Mouse (Mus musculus) stomach, embryonic 15.5 days (tissue): Measurements from ENCODE around the gene Entpd8. TPM values are rescaled to one million over a fixed set of nuclear protein-coding genes. Genes with fewer than 3 reads are reported as not detected.
A peak's percentile ranks its signal among the peaks of the same experiment; 100 is the strongest.

Source experiments
- ATAC-seq: fragments of 200-750 bp; cut with Nextera tagmentation; 2 replicates; pipeline ENCODE4 v1.8.0; 2017; ENCODE audit warnings: low read depth, moderate number of reproducible peaks, moderate TSS enrichment; ENCODE audit not compliant: insufficient read depth, low FRiP score
- H3K27ac ChIP-seq: fragments of 300-500 bp; sonication (generic); 2 replicates; pipeline ENCODE4 v1.5.1; 2015; ENCODE audit warnings: mild to moderate bottlenecking, inconsistent platforms
- H3K27me3 ChIP-seq: fragments of 300-500 bp; sonication (generic); replicated peaks from 2 replicates; pipeline ENCODE4 v1.6.1; 2015; ENCODE audit warnings: inconsistent platforms
- H3K36me3 ChIP-seq: fragments of 300-500 bp; sonication (generic); 2 replicates; pipeline ENCODE4 v1.6.1; 2015; ENCODE audit warnings: inconsistent platforms
- H3K4me1 ChIP-seq: fragments of 300-500 bp; sonication (generic); 2 replicates; pipeline ENCODE4 v1.6.1; 2015; ENCODE audit warnings: inconsistent platforms
- H3K4me2 ChIP-seq: fragments of 300-500 bp; sonication (generic); 2 replicates; pipeline ENCODE4 v1.6.1; 2015; ENCODE audit warnings: mild to moderate bottlenecking, inconsistent platforms
- H3K4me3 ChIP-seq: fragments of 300-500 bp; sonication (generic); replicated peaks from 2 replicates; pipeline ENCODE4 v1.5.1; 2015; ENCODE audit warnings: inconsistent platforms
- H3K9ac ChIP-seq: fragments of 300-500 bp; sonication (generic); 2 replicates; pipeline ENCODE4 v1.6.1; 2015; ENCODE audit warnings: inconsistent platforms
- H3K9me3 ChIP-seq: fragments of 300-500 bp; sonication (generic); 2 replicates; pipeline ENCODE4 v1.6.1; 2016; ENCODE audit warnings: inconsistent platforms
- WGBS: fragments of 180-500 bp; shearing (Covaris S2); methylation state at CpG from one replicate; pipeline ENCODE4 v1.1.7; 2015; 5-methylcytosine and 5-hydroxymethylcytosine counted together
- polyA plus RNA-seq: library from polyadenylated mRNA; unstranded; fragments of >200 nt; fragmentation: Nextera tagmentation; extraction: Ambion mirVana; gene quantifications from 2 replicates; pipeline ENCODE4 v1.2.1, GENCODE M21; 2015

Entpd8 gene
- polyA plus RNA-seq, 1 experiment from 2014 or later = 2.5 TPM

GRCm38 (mm10) chr2:25065537-25065936, 14.6 kb upstream of the Entpd8 start:
- Histone ChIP-seq H3K4me2 (no peak overlapping the region), H3K4me3 (no peak overlapping the region), H3K4me1 (no peaks in the 10 kb centered on the region), H3K9me3 (no peaks in the 10 kb centered on the region), H3K27me3 (no peaks in the 10 kb centered on the region), H3K9ac (no peak overlapping the region), H3K36me3 (0 out of 2 replicates have a peak, but pooled peaks cover 8% of the 10 kb centered on the region), H3K27ac (no peak overlapping the region)
- ATAC-seq = no peak

GRCm38 (mm10) chr2:25066552-25066951, 13.6 kb upstream of the Entpd8 start:
- Histone ChIP-seq H3K4me2 (no peak overlapping the region), H3K36me3 (0 out of 2 replicates have a peak, but pooled peaks cover 3% of the 10 kb centered on the region), H3K9ac (no peak overlapping the region), H3K4me3 (no peak overlapping the region), H3K27me3 (no peaks in the 10 kb centered on the region), H3K9me3 (no peaks in the 10 kb centered on the region), H3K4me1 (no peaks in the 10 kb centered on the region), H3K27ac (no peak overlapping the region)
- no peak for ATAC-seq
- WGBS = 78% methylated on average over 4 of the region's 4 CpGs

- H3K4me3 ChIP-seq = no peak overlapping the region
- WGBS = 67% methylated on average over 4 of the region's 4 CpGs
- H3K36me3 ChIP-seq = no peaks in the 10 kb centered on the region
- no peaks in the 10 kb centered on the region for H3K9me3 ChIP-seq
- H3K4me1 ChIP-seq = no peaks in the 10 kb centered on the region
- H3K27me3 ChIP-seq = no peaks in the 10 kb centered on the region
- no peak overlapping the region for H3K4me2 ChIP-seq
- H3K9ac ChIP-seq = no peak overlapping the region
- no peak for ATAC-seq
- no peak overlapping the region for H3K27ac ChIP-seq
These were observed 10.6 kb upstream of the Entpd8 start for GRCm38 (mm10) chr2:25069537-25069936.

GRCm38 (mm10) chr2:25072398-25072797, 7.7 kb upstream of the Entpd8 start:
- H3K27ac ChIP-seq = no peak overlapping the region
- no peak overlapping the region for H3K4me2 ChIP-seq
- H3K4me3 ChIP-seq = no peak overlapping the region
- no peaks in the 10 kb centered on the region for H3K9me3 ChIP-seq
- H3K36me3 ChIP-seq = no peaks in the 10 kb centered on the region
- no peak overlapping the region for H3K9ac ChIP-seq
- H3K4me1 ChIP-seq = no peaks in the 10 kb centered on the region
- WGBS = 87% methylated on average over 4 of the region's 4 CpGs
- no peak for ATAC-seq
- no peaks in the 10 kb centered on the region for H3K27me3 ChIP-seq

GRCm38 (mm10) chr2:25075506-25075905, 4.6 kb upstream of the Entpd8 start:
- Histone ChIP-seq H3K36me3 (no peaks in the 10 kb centered on the region), H3K4me3 (no peak overlapping the region), H3K27me3 (no peaks in the 10 kb centered on the region), H3K9ac (no peak overlapping the region), H3K4me1 (no peaks in the 10 kb centered on the region), H3K27ac (no peak overlapping the region), H3K9me3 (no peaks in the 10 kb centered on the region), H3K4me2 (no peak overlapping the region)
- no peak for ATAC-seq
- 65% methylated on average over 4 of the region's 4 CpGs for WGBS

- H3K4me2 ChIP-seq = no peak overlapping the region
- no peak overlapping the region for H3K9ac ChIP-seq
- no peaks in the 10 kb centered on the region for H3K36me3 ChIP-seq
- no peaks in the 10 kb centered on the region for H3K27me3 ChIP-seq
- no peak for ATAC-seq
- H3K9me3 ChIP-seq = no peaks in the 10 kb centered on the region
- no peak overlapping the region for H3K27ac ChIP-seq
- WGBS = 73% methylated on average over 1 of the region's 1 CpGs
- 0 out of 2 replicates have a peak, but pooled peaks cover 4% of the 10 kb centered on the region for H3K4me1 ChIP-seq
- no peak overlapping the region for H3K4me3 ChIP-seq
These were observed 1.1 kb upstream of the Entpd8 start for GRCm38 (mm10) chr2:25078967-25079366.

- Histone ChIP-seq H3K4me1 (0 out of 2 replicates have a peak, but pooled peaks cover 4% of the 10 kb centered on the region), H3K36me3 (no peaks in the 10 kb centered on the region), H3K9ac (no peak overlapping the region), H3K27ac (no peak overlapping the region), H3K27me3 (no peaks in the 10 kb centered on the region), H3K4me2 (no peak overlapping the region), H3K4me3 (no peak overlapping the region), H3K9me3 (no peaks in the 10 kb centered on the region)
- peak; percentile 51 for ATAC-seq
- 77% methylated on average over 4 of the region's 4 CpGs for WGBS
These were observed 3.6 kb downstream of the Entpd8 start for GRCm38 (mm10) chr2:25083697-25084096.

GRCm38 (mm10) chr2:25085571-25085970, 5.5 kb downstream of the Entpd8 start:
- H3K9me3 ChIP-seq = no peaks in the 10 kb centered on the region
- H3K27me3 ChIP-seq = no peaks in the 10 kb centered on the region
- H3K36me3 ChIP-seq = no peaks in the 10 kb centered on the region
- WGBS = 87% methylated on average over 5 of the region's 5 CpGs
- no peak for ATAC-seq
- H3K4me1 ChIP-seq = 0 out of 2 replicates have a peak, but pooled peaks cover 4% of the 10 kb centered on the region
- H3K4me3 ChIP-seq = no peak overlapping the region
- H3K4me2 ChIP-seq = no peak overlapping the region
- no peak overlapping the region for H3K27ac ChIP-seq
- H3K9ac ChIP-seq = no peak overlapping the region

- no peak for ATAC-seq
- no peaks in the 10 kb centered on the region for H3K27me3 ChIP-seq
- H3K27ac ChIP-seq = no peak overlapping the region
- no peak overlapping the region for H3K9ac ChIP-seq
- no peaks in the 10 kb centered on the region for H3K9me3 ChIP-seq
- H3K36me3 ChIP-seq = no peaks in the 10 kb centered on the region
- 92% methylated on average over 2 of the region's 2 CpGs for WGBS
- 0 out of 2 replicates have a peak, but pooled peaks cover 4% of the 10 kb centered on the region for H3K4me1 ChIP-seq
- H3K4me2 ChIP-seq = no peak overlapping the region
- H3K4me3 ChIP-seq = no peak overlapping the region
These were observed 7.7 kb downstream of the Entpd8 start for GRCm38 (mm10) chr2:25087842-25088241.

- H3K27ac ChIP-seq = no peak overlapping the region
- H3K9me3 ChIP-seq = no peaks in the 10 kb centered on the region
- H3K4me2 ChIP-seq = no peak overlapping the region
- H3K4me1 ChIP-seq = 0 out of 2 replicates have a peak, but pooled peaks cover under 1% of the 10 kb centered on the region
- no peak for ATAC-seq
- H3K36me3 ChIP-seq = no peaks in the 10 kb centered on the region
- H3K9ac ChIP-seq = no peak overlapping the region
- no peak overlapping the region for H3K4me3 ChIP-seq
- H3K27me3 ChIP-seq = no peaks in the 10 kb centered on the region
- 73% methylated on average over 3 of the region's 3 CpGs for WGBS
These were observed 8.5 kb downstream of the Entpd8 start for GRCm38 (mm10) chr2:25088636-25089035.

GRCm38 (mm10) chr2:25094785-25095108, 14.6 kb downstream of the Entpd8 start:
- 0 out of 2 replicates have a peak overlapping the region, but pooled peaks have one; percentile 19 for H3K9ac ChIP-seq
- H3K36me3 ChIP-seq = no peaks in the 10 kb centered on the region
- WGBS = 41% methylated on average over 17 of the region's 17 CpGs
- H3K4me3 ChIP-seq = peak overlapping the region; percentile 25
- no peaks in the 10 kb centered on the region for H3K27me3 ChIP-seq
- peak overlapping the region; percentile 56 for H3K4me2 ChIP-seq
- no peaks in the 10 kb centered on the region for H3K9me3 ChIP-seq
- ATAC-seq = no peak; the same call in 1 of the 2 replicates
- H3K4me1 ChIP-seq = peaks cover 8% of the 10 kb centered on the region; the same call in 1 of the 2 replicates
- H3K27ac ChIP-seq = no peak overlapping the region

- H3K9me3 ChIP-seq = no peaks in the 10 kb centered on the region
- H3K4me3 ChIP-seq = peak within 1 kb of the TSS; percentile 25
- H3K27me3 ChIP-seq = no peaks in the 10 kb centered on the region
- peaks cover 8% of the 10 kb centered on the region; the same call in 1 of the 2 replicates for H3K4me1 ChIP-seq
- 0 out of 2 replicates have a peak within 1 kb of the TSS, but pooled peaks have one; percentile 19 for H3K9ac ChIP-seq
- no peak within 1 kb of the TSS; the same call in 1 of the 2 replicates for H3K27ac ChIP-seq
- ATAC-seq = peak; percentile 89
- 40% methylated on average over 28 of the region's 28 CpGs for WGBS
- H3K36me3 ChIP-seq = no peaks in the 10 kb centered on the region
- peak within 1 kb of the TSS; percentile 56 for H3K4me2 ChIP-seq
These were observed 15.2 kb downstream of the Entpd8 start, which contains the start of gene Noxa1 for GRCm38 (mm10) chr2:25095109-25095850. TSS of gene Noxa1 (minus strand) at chr2:25095149.
